Comparison of ENCODE assay signal across 10 mouse cellular contexts in genomic region chrX:84454473-84454872, GRCm38 (mm10).
DNase-seq lines count a peak whose midpoint lies in the region; TF ChIP-seq lines count a peak whose summit lies in the region.
"Had no signal": no experiment of that assay in that cellular context is flagged by ENCODE, and none has a peak within 500 bp of the region (broad histone marks: within the 10 kb centered on the region; RNA-seq: fewer than 3 reads in every experiment).

No protein-coding gene starts in this region.

- TF ChIP-seq CTCF in thymus, adult 2 months (IDR thresholded peaks at IDR 0.05; ENCODE audit: borderline replicate concordance, control insufficient read depth, extremely low read depth, insufficient read depth, low read length, poor library complexity), result no peak

- WGBS in limb, embryonic 10.5 days, result 95% methylated on average over 1 of the region's 1 CpGs
- 89% methylated on average over 1 of the region's 1 CpGs for WGBS in thymus, adult 2 months

- peak; percentile 1 for DNase-seq in adrenal gland, postnatal 25 days
- no peak for DNase-seq in adrenal gland, postnatal 4 days (ENCODE audit: low spot score in 2 of 2)
- peak; percentile 7 for DNase-seq in layer of hippocampus, adult 11-12 months (ENCODE audit: low spot score)
- no peak for DNase-seq in layer of hippocampus, postnatal 36 days
- peak; percentile 48 for DNase-seq in R1 (ENCODE audit: low read depth, low spot score)
- peak; percentile 30 for DNase-seq in limb, embryonic 10.5 days (ENCODE audit: low spot score)
- DNase-seq in thymus, adult 2 months, result peak; percentile 7
- DNase-seq in cerebellum, adult 9-11 months, result no peak

- no peak overlapping the region for H3K27ac ChIP-seq in limb, embryonic 10.5 days
- no peak overlapping the region for H3K27ac ChIP-seq in thymus, adult 2 months (ENCODE audit: control insufficient read depth, insufficient read depth, low read length)
- H3K27ac ChIP-seq: lung, embryonic 15.5 days had no signal

- H3K4me1 ChIP-seq in limb, embryonic 10.5 days, result no peaks in the 10 kb centered on the region
- no peaks in the 10 kb centered on the region for H3K4me1 ChIP-seq in thymus, adult 2 months (replicated peaks; ENCODE audit: control insufficient read depth, insufficient read depth, low read length)
- H3K4me1 ChIP-seq: lung, embryonic 15.5 days had no signal

- H3K9me3 ChIP-seq in limb, embryonic 10.5 days (replicated peaks), result no peaks in the 10 kb centered on the region
- H3K9me3 ChIP-seq: lung, embryonic 15.5 days had no signal

- no peaks in the 10 kb centered on the region for H3K27me3 ChIP-seq in limb, embryonic 10.5 days (ENCODE audit: low read depth, poor library complexity, severe bottlenecking)
- no peaks in the 10 kb centered on the region for H3K27me3 ChIP-seq in thymus, adult 2 months (ENCODE audit: control insufficient read depth, insufficient read depth, low read length)
- H3K27me3 ChIP-seq: lung, embryonic 15.5 days had no signal

- no peak overlapping the region for H3K4me3 ChIP-seq in limb, embryonic 10.5 days
- H3K4me3 ChIP-seq in thymus, adult 2 months (ENCODE audit: control insufficient read depth, insufficient read depth, low read length), result no peak overlapping the region
- H3K4me3 ChIP-seq: erythroblast, embryonic 14.5 days; lung, embryonic 15.5 days had no signal

- no peak for TF ChIP-seq POLR2A in thymus, adult 2 months (IDR thresholded peaks at IDR 0.05; ENCODE audit: control insufficient read depth, extremely low read depth, insufficient read depth, low read length, poor library complexity)

- no peaks in the 10 kb centered on the region for H3K36me3 ChIP-seq in limb, embryonic 10.5 days
- H3K36me3 ChIP-seq in thymus, adult 2 months (ENCODE audit: control insufficient read depth, insufficient read depth, low read length), result no peaks in the 10 kb centered on the region
- H3K36me3 ChIP-seq: lung, embryonic 15.5 days had no signal

Comparison
In these comparisons a context has a peak if more than half of its experiments do, and no peak if none do; other contexts are left out.
1. DNase-seq: peak in adrenal gland, postnatal 25 days (single experiment), layer of hippocampus, adult 11-12 months (single experiment), R1 (single experiment), limb, embryonic 10.5 days (single experiment) and thymus, adult 2 months (single experiment); none in adrenal gland, postnatal 4 days (0 of 2), layer of hippocampus, postnatal 36 days (0 of 2) and cerebellum, adult 9-11 months (single experiment).